Mouse (Mus musculus) thymus, postnatal 4 days (tissue): ENCODE results near the gene Gm6377.

ENCODE experiments used
- DNase-seq: peaks from one replicate; pipeline ENCODE4 v3.0.0; 2021

Gm6377 gene

DNA sequence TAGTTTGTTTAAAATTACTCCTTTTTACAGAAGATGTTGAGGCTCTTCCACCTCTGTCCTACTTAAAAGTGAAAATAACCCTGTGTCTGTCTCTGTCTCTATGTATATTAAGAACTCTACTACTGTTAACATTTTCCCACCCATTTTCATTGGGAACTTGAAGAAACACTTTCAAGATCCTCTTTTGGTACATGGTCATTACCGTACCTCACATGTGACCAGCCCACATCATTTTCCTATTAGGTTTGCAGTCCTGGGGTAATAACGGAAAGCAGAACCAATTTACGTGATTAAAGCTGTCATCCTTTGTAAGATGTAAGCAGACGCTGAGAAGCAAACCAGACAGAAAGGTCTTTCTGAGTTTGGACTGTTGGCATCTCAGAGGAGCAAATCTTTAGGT is at the start of gene Gm6377:
Gene Gm6377, plus strand, starts transcription at position 289 of the 400 bp plus-strand sequence.
- no peak for DNase-seq

GRCm38 (mm10) chrX:109147108-109147507 is 49.4 kb upstream of the Gm6377 start:
- no peak for DNase-seq

DNA sequence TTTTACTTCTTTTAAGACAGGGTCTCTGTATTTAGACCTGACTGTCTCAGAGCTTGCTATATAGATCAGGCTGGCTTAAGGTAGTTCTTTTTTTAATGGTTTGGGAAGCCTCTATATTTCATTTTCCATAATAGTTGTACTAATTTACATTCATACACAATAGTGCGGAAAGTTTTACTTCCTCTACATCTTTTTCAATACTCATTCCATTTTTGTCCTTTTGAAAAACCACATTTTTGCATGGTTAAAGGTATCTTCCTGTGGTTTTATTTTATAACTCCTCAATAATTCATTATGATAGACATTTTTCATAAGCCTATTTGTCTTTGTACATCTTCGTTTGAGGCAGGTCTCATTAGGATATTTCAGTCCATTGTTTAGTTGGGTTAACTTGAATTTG is 45.3 kb upstream of the Gm6377 start:
- DNase-seq: no peak

- DNase-seq: no peak
These were observed 36.2 kb upstream of the Gm6377 start for GRCm38 (mm10) chrX:109160326-109160725.

- DNase-seq: no peak
These were observed 35.7 kb upstream of the Gm6377 start for GRCm38 (mm10) chrX:109160901-109161300.

DNA sequence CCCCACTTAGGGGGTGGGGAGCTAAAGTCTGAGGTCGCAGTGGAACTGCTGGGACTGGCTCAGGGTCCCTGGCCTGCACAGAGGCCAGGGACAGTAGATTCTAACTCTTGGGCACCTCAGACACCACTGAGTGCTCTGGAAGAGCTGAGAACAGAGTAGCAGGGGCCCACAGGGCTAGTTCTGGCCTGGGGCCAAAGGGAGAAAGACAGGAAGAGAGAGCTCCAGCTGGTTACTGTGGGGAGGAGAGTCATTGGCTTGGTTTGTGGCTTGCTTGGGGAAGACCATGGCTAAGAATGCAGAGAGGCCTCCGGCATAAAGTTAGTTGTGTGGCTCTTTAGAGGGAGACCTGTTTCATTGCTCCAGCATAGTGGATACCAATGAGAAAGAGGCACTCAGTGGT is 21.5 kb upstream of the Gm6377 start:
- no peak for DNase-seq

DNA sequence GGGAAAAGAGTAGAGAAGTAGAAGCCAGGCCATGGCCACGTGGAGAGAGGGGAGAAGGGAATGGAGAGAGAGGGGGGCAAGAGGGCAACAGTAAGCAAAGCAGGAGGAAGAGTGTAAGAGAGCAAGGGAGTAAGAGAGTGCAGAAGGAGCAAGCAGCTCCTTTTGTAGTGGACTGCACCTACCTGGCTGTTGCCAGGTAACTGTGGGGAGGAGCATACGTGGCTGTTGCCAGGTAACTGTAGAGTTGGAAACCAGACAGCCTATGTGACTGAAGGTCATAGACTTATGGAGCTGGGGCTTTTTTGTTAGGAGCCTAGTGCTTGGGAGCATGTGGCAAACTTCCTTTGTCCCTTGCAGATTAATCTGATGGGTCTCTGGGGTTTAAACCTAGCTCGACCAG is 21.1 kb upstream of the Gm6377 start:
- DNase-seq: no peak

DNA sequence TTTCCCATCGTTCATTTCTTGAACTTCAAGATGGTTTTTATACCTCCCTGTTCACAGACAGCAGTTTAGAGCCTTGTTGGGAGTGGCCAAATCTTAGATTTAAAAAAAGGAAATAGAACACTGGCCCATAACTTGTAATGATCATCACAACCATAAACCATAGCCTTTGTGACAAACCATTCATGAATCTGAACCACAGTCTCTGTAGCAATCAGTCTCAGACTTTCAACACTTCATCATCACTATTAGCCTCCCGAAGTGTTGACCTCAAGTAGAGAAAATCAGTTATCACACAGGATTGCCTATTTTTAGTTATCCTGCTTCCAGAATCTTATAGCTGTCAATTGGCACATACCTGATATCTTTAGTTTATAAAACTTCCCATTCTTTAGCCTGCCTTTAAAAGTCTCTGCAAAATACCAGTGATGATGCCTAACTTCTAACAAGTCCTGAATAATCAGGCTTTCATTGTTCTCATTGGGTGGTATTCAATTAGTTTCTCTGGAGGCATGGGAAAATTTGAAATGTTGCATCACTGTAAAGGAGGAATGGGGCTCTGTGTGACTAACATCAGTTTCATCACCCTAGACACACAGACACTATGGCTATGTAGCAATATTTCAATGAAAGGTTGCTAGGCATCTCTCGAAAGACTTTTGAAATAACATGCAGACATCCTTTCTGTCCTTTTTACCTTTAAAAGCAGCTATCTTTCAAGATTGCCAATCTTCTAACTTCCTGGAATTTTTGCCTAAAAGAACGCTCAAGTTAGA is 11.7 kb upstream of the Gm6377 start:
- DNase-seq: no peak

- no peak for DNase-seq
These were observed 6.9 kb upstream of the Gm6377 start for GRCm38 (mm10) chrX:109189607-109190006.

DNA sequence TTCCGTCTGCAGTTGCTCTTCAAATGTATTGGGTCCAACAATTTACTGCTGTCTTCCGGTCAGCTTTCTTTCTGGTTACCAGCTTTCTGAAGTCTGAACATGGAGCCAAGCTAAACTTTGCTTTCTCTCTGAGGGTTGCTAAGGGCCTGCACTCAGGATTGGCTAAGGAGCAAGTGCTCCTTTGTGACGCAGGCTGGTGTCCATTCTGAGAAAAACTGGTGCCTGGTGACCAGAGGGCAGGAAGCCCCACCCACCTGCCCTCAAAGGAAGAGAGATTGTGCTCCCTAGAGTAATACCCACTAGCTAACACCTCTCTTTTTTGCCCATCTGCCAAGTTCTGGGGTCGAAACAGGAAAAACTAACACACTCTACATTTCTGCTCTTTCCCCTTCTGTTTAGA is 5.6 kb upstream of the Gm6377 start:
- DNase-seq: no peak

- DNase-seq: no peak
These were observed 5.1 kb upstream of the Gm6377 start for GRCm38 (mm10) chrX:109191436-109191835.

DNA sequence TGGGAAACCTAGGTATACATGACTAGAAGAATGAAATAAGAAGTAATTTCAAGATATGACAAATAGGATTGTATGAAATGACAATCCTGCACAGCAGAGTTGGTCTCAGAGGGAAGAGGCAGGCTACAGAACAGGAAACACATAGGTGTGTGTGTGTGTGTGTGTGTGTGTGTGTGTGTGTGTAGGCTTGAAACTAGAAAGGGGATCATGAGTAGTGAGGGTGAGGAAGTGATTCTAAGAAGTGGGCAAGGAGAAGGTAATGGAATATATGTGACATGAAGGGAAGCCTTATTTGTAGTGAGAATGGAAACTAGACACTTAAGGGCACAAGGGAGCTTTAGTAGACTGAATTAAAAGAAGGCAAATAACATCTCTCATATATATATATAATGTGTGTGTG is 11.3 kb downstream of the Gm6377 start:
- no peak for DNase-seq

GRCm38 (mm10) chrX:109228720-109229119 is 32.2 kb downstream of the Gm6377 start:
- DNase-seq: no peak

DNA sequence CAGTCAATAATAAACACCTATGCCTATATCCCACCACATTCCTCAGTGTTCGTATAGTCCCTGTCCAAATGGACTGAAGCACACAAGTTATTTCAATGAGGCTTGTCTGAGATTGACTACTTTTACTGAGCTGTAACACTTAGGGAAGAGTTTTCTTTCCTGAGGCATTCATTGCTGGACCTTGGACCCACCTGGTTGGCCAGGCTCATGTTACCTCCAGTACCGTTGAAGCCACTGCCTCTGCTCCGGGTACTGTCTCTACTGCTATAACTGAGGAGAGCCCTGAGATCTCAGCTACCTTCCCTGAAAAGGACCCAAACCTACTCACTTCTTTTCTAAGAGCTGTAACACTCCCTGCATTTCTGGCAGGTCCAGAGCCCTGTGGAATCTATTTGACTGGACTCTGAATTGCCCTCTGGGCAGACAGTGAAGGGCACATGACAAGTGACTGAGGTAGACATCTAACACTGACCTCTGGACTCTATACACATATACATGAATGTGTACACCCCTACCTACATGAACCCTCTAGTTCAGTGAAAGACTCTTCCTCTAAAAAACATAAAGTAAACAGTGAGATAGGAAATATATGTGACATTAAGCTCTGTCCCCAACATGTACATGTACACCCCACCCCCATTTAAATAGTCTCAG is 39.0 kb downstream of the Gm6377 start:
- no peak for DNase-seq

- no peak for DNase-seq
These were observed 41.6 kb downstream of the Gm6377 start for GRCm38 (mm10) chrX:109238163-109238562.
